Mouse (Mus musculus) 3T3-L1 (cell line): ENCODE data around the gene Tex45.

Experiments used
- DNase-seq: peaks from one replicate; pipeline ENCODE4 v3.0.0-alpha.2; 2015; ENCODE audit warnings: low read depth, low spot score

The Tex45 gene

GRCm38 (mm10) chr8:3536053-3536841 lies 65.6 kb downstream of the Tex45 start:
- peak; percentile 25 for DNase-seq
